Mouse (Mus musculus): Measurements from ENCODE around the gene Aox4. TPM values are rescaled to one million over a fixed set of nuclear protein-coding genes. Genes with fewer than 3 reads are reported as not detected.

Aox4 gene
- not detected in 2 replicates for polyA plus RNA-seq (2012; ENCODE audit: insufficient read depth, low replicate concordance)

DNA sequence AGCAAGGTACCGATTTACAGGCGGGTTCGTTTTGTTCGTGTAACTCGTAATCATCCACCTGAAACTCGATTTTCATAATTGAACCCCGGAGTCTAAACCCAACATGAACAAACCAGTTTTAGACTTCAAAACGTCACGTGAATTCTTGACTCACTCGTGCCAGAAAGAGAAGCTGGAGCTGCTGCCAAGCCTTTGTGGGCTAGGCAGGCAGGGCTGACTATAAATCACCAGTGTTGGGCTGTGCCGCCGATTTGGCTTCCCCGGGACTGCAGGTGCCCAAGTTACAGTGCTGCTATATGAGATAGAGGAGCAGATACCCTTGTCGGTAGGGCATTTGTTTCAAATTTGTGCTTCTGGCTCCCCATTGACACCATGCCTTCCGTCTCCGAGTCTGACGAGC lies at the start of gene Aox4:
Gene Aox4 (plus strand): TSS at position 195 of the 400 bp plus-strand sequence.
- TF ChIP-seq GATA1 (IDR thresholded peaks at IDR 0.05; ENCODE audit: borderline replicate concordance, low read length) (no peak), FLI1 (IDR thresholded peaks at IDR 0.05; ENCODE audit: low read length) (no peak)
- Histone ChIP-seq H3K9me3 (peaks cover 17% of the 10 kb centered on the region), H3K4me1 (peaks cover under 1% of the 10 kb centered on the region; the same call in 1 of the 2 replicates), H3K4me3 (replicated peaks) (no peak within 1 kb of the TSS), H3K27me3 (replicated peaks) (no peaks in the 10 kb centered on the region), H3K36me3 (replicated peaks; ENCODE audit: low read length) (no peaks in the 10 kb centered on the region)

DNA sequence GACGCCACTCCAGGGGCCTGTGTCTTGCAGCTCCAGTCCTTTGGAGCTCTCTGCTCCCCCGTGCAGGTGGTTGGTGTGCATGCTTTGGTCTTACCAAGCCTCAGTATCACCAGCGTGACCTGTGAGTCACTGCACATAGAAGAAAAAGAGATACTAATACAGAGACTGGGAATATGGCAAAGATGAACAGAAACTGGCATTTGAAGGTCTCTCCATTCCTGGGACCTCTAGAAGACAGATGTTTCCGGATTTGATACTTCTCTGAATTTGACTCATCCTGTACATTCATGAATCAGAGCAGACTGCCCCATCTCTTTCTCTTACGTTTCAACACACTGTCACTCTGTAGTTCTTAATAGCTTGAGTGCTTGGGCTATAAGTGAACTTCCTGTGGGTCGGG lies 40.3 kb upstream of the Aox4 start:
- H3K9me3 ChIP-seq = no peaks in the 10 kb centered on the region
- H3K4me3 ChIP-seq (replicated peaks) = no peak overlapping the region
- no peaks in the 10 kb centered on the region for H3K36me3 ChIP-seq (replicated peaks; ENCODE audit: low read length)
- TF ChIP-seq FLI1 (IDR thresholded peaks at IDR 0.05; ENCODE audit: low read length) (no peak), GATA1 (IDR thresholded peaks at IDR 0.05; ENCODE audit: borderline replicate concordance, low read length) (no peak)
- peaks cover 1% of the 10 kb centered on the region for H3K27me3 ChIP-seq (replicated peaks)
- H3K4me1 ChIP-seq = no peaks in the 10 kb centered on the region

DNA sequence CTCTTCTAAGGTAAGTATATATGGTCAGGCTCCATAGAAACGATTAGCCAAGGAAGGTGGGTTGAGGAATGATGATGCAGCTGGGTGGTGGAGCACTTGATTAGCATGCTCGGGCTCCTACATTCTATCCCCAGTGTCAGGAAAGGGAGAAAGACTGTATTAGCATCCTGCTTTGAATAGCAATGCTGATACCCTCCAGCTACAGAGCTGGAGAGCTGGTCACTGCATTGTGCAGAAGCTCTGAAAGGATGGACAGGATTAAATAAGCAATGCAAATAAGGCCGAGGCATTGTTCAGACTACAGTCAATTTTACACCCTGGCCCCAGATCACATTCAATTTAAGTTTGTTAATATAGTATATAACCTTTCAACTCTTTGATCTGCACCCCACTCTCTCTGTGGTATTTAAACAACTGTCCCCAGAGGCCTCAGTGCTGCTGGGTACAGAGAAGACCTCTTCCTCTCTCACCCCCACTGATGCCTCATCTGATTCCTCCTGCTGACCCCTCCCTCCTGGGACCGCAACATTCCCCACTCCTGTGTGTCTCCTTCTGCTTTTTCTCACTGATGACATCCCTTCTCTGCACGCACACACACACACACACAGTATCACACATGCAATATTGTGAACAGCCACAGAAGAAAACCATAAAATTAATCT lies 21.6 kb upstream of the Aox4 start:
- no peaks in the 10 kb centered on the region for H3K4me1 ChIP-seq
- no peaks in the 10 kb centered on the region for H3K36me3 ChIP-seq (replicated peaks; ENCODE audit: low read length)
- H3K27me3 ChIP-seq (replicated peaks) = no peaks in the 10 kb centered on the region
- H3K4me3 ChIP-seq (replicated peaks) = no peak overlapping the region
- TF ChIP-seq FLI1 (IDR thresholded peaks at IDR 0.05; ENCODE audit: low read length) (no peak), GATA1 (IDR thresholded peaks at IDR 0.05; ENCODE audit: borderline replicate concordance, low read length) (no peak)
- H3K9me3 ChIP-seq = no peaks in the 10 kb centered on the region

DNA sequence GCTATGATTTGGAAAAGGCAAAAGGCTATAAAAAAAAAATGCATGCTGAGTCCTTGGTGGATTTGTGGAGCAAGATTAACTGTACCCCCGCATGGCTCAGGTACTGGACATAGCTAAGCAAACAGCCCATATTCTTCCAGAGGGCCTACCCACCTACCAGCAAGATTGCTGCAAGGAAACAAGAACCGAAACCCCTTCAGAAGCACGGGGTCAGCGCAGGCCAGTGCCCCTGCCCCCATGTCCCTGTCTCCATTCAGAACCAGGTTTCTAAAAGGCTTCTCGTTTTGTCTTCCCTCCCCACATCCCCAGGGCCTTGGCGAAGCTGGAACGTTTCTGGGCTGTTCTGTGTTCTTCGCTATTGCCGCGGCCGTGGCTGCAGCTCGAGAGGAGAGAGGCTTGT lies 15.9 kb upstream of the Aox4 start:
- Histone ChIP-seq H3K4me3 (replicated peaks) (no peak overlapping the region), H3K27me3 (replicated peaks) (peaks cover 1% of the 10 kb centered on the region), H3K4me1 (no peaks in the 10 kb centered on the region), H3K9me3 (no peaks in the 10 kb centered on the region), H3K36me3 (replicated peaks; ENCODE audit: low read length) (no peaks in the 10 kb centered on the region)
- TF ChIP-seq GATA1 (IDR thresholded peaks at IDR 0.05; ENCODE audit: borderline replicate concordance, low read length) (no peak), FLI1 (IDR thresholded peaks at IDR 0.05; ENCODE audit: low read length) (no peak)

DNA sequence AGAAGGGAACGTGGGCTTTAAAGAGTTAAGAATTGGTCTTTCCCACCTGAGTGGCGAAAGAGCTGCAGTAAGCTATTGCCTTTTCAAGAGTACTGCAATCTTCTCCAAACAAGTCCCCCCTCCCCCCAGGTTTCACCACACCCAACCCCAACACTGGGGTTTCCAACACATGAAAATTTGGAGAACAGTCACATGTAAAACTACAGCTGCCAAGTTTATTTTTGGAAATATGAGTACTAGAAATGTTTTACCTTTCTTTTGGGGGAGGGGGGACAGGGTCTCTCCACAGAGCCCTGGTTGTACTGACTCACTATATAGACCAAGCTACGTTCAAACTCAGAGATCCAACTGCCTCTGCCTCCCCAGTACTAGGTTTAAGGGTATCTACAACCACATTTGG lies 15.2 kb upstream of the Aox4 start:
- no peaks in the 10 kb centered on the region for H3K4me1 ChIP-seq
- no peaks in the 10 kb centered on the region for H3K36me3 ChIP-seq (replicated peaks; ENCODE audit: low read length)
- no peaks in the 10 kb centered on the region for H3K9me3 ChIP-seq
- H3K4me3 ChIP-seq (replicated peaks) = no peak overlapping the region
- H3K27me3 ChIP-seq (replicated peaks) = peaks cover 1% of the 10 kb centered on the region
- TF ChIP-seq FLI1 (IDR thresholded peaks at IDR 0.05; ENCODE audit: low read length) (no peak), GATA1 (IDR thresholded peaks at IDR 0.05; ENCODE audit: borderline replicate concordance, low read length) (no peak)

DNA sequence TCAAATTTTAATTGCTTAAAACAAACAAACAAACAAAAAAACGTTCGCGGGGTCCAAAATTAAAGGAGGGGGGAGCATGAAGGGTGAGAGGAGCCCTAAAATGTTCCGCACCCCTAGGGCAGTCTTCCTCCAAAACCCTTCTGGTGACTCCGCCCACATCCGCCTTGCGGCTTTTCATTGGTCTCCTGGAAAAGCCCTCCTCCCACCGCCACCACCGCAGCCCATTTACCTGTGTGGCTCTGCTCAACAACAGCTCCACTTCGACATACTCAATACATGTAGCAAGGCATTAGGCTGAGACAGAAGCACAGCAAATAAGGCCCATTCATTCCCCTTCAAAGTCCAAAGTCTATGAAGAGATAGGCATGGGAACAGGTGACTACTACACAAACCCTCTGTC lies 14.7 kb upstream of the Aox4 start:
- Histone ChIP-seq H3K4me1 (no peaks in the 10 kb centered on the region), H3K9me3 (no peaks in the 10 kb centered on the region), H3K4me3 (replicated peaks) (no peak overlapping the region), H3K36me3 (replicated peaks; ENCODE audit: low read length) (no peaks in the 10 kb centered on the region), H3K27me3 (replicated peaks) (peaks cover 1% of the 10 kb centered on the region)
- TF ChIP-seq FLI1 (IDR thresholded peaks at IDR 0.05; ENCODE audit: low read length) (no peak), GATA1 (IDR thresholded peaks at IDR 0.05; ENCODE audit: borderline replicate concordance, low read length) (no peak)

DNA sequence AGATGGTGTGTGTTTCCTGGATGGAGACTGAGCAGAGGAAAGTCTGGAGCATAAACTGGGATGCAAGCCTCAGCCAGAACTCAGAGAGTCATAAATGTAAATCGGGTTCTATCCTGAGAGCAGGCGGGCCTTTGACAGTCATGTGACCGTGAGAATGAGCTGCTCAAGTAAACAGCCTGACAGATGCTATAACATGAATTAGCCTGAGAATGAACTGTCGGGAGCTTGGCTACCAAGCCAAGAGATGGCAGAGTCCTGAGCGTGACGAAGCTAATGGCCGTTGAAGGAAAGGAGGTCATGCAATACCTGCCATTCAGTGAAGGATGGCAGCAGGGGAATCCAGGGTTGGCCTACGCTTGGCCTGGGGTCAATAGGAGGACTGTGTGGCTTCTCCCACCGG lies 13.2 kb upstream of the Aox4 start:
- Histone ChIP-seq H3K9me3 (no peaks in the 10 kb centered on the region), H3K27me3 (replicated peaks) (peaks cover 1% of the 10 kb centered on the region), H3K4me3 (replicated peaks) (no peak overlapping the region), H3K36me3 (replicated peaks; ENCODE audit: low read length) (no peaks in the 10 kb centered on the region), H3K4me1 (no peaks in the 10 kb centered on the region)
- TF ChIP-seq GATA1 (IDR thresholded peaks at IDR 0.05; ENCODE audit: borderline replicate concordance, low read length) = no peak
- TF ChIP-seq FLI1 (IDR thresholded peaks at IDR 0.05; ENCODE audit: low read length) = no peak

DNA sequence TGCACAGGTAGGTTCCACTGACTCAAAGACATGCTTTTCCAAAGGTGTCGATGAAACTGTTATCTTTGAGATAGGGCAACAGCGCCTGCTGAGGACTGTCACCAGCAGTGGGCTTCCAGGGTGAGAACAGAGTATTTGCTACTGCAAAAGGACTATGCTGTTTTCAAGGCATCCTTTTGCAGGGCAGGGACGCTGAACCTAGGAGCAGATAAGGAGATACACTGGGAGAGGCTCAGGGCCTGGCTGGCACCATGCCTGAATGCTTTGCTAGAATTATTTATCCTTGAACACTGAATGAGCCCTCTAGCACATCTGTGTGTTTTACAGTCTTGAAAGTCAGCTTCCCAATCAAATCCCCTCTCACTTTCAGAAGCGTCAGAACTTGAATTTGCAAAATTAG lies 11.8 kb upstream of the Aox4 start:
- TF ChIP-seq GATA1 (IDR thresholded peaks at IDR 0.05; ENCODE audit: borderline replicate concordance, low read length) (no peak), FLI1 (IDR thresholded peaks at IDR 0.05; ENCODE audit: low read length) (no peak)
- no peaks in the 10 kb centered on the region for H3K4me1 ChIP-seq

DNA sequence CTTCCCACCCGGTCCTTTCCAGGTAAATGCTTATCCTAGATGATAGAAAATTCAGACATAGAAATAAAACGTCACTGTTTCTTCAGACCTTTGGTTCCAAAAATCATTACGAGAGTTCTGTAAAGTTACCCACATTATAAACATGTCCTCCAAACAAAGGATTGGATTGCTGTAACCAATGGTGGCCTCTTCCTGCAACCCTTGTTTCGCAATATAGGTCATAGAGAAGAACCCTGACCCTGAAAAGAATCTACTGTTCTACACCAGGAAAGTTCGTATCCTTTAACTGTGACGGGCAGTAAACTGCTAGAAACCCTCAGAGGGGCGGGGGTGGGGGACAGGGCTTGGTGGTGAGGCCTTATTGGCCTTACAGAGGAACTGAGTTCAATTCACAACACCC lies 2.6 kb downstream of the Aox4 start:
- no peaks in the 10 kb centered on the region for H3K36me3 ChIP-seq (replicated peaks; ENCODE audit: low read length)
- H3K27me3 ChIP-seq (replicated peaks) = no peaks in the 10 kb centered on the region
- H3K4me1 ChIP-seq = peaks cover 4% of the 10 kb centered on the region
- no peak overlapping the region for H3K4me3 ChIP-seq (replicated peaks)
- peaks cover 34% of the 10 kb centered on the region for H3K9me3 ChIP-seq
- no peak for TF ChIP-seq GATA1 (IDR thresholded peaks at IDR 0.05; ENCODE audit: borderline replicate concordance, low read length)
- no peak for TF ChIP-seq FLI1 (IDR thresholded peaks at IDR 0.05; ENCODE audit: low read length)

More for the DNA sequence above, 11.8 kb upstream of the Aox4 start:
- 0 out of 2 replicates have a peak, but pooled peaks cover 3% of the 10 kb centered on the region for H3K9me3 ChIP-seq
- H3K36me3 ChIP-seq (replicated peaks; ENCODE audit: low read length) = no peaks in the 10 kb centered on the region
- peaks cover 1% of the 10 kb centered on the region for H3K27me3 ChIP-seq (replicated peaks)
- no peak overlapping the region for H3K4me3 ChIP-seq (replicated peaks)

DNA sequence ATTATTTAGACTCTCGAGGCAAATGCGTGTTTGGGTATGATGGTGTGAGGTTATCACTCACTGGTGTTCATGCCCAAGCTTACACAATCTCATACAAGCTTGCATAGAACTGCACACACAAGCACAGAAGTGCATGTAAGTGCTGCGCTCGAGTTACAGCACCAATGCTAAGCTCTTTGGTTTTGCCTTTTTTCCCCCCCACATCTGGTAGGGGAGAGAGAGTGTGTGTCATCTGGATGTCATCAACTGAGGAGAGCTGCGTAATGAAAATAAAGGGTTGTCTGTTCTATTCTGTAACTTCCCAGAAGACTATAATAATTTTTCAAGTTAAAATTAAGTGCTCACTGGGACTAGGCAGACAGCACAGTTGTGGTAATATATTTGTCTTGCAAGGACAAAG lies 3.6 kb downstream of the Aox4 start:
- Histone ChIP-seq H3K4me1 (peaks cover 4% of the 10 kb centered on the region), H3K27me3 (replicated peaks) (no peaks in the 10 kb centered on the region), H3K4me3 (replicated peaks) (no peak overlapping the region), H3K36me3 (replicated peaks; ENCODE audit: low read length) (no peaks in the 10 kb centered on the region), H3K9me3 (peaks cover 34% of the 10 kb centered on the region)
- TF ChIP-seq FLI1 (IDR thresholded peaks at IDR 0.05; ENCODE audit: low read length) = no peak
- no peak for TF ChIP-seq GATA1 (IDR thresholded peaks at IDR 0.05; ENCODE audit: borderline replicate concordance, low read length)

All from megakaryocyte, embryonic 14.5 days (primary cell).